Mouse (Mus musculus): Measurements from ENCODE around the gene Olfr1097.

Olfr1097 gene

GRCm38 (mm10) chr2:86892116-86892515, at the start of gene Olfr1097:
Olfr1097 (minus strand) TSS chr2:86892216.
- WGBS, result 88% methylated on average over 1 of the region's 1 CpGs

GRCm38 (mm10) chr2:86924445-86924844, 32.4 kb upstream of the Olfr1097 start, which contains the start of gene Olfr1098:
Olfr1098 (minus strand) TSS chr2:86924545.
- 86% methylated on average over 1 of the region's 1 CpGs for WGBS

GRCm38 (mm10) chr2:86905647-86906046, 13.6 kb upstream of the Olfr1097 start:
- WGBS, result 50% methylated on average over 2 of the region's 2 CpGs

GRCm38 (mm10) chr2:86874702-86875101, 17.3 kb downstream of the Olfr1097 start, which contains the start of gene Gm13723:
Gm13723 (minus strand) TSS chr2:86874802.
- 56% methylated on average over 1 of the region's 1 CpGs for WGBS

- 91% methylated on average over 3 of the region's 3 CpGs for WGBS
Observed at GRCm38 (mm10) chr2:86851596-86851995, 40.4 kb downstream of the Olfr1097 start, which contains the start of gene Olfr1095. Olfr1095 (minus strand) TSS chr2:86851696.

All from cerebral cortex, adult 2 months (tissue).